Comparison of ENCODE assay signal across 9 mouse cellular contexts in genomic region chr9:107736185-107736485, GRCm38 (mm10). TPM values are rescaled to one million over a fixed set of nuclear protein-coding genes. Genes with fewer than 3 reads are reported as not detected.
A peak's percentile ranks its signal among the peaks of the same experiment; 100 is the strongest.
DNase-seq lines count a peak whose midpoint lies in the region; ATAC-seq lines count a peak whose summit lies in the region.
"Had no signal": no experiment of that assay in that cellular context is flagged by ENCODE, and none has a peak within 500 bp of the region (broad histone marks: within the 10 kb centered on the region; RNA-seq: fewer than 3 reads in every experiment).

No protein-coding gene starts in this region.

- H3K4me1 ChIP-seq in heart, embryonic 12.5 days (replicated peaks) = peaks cover 26% of the 10 kb centered on the region
- peaks cover 26% of the 10 kb centered on the region for H3K4me1 ChIP-seq in intestine, embryonic 14.5 days (replicated peaks; ENCODE audit: control insufficient read depth, insufficient read depth, low read length)
- peaks cover 34% of the 10 kb centered on the region for H3K4me1 ChIP-seq in midbrain, embryonic 14.5 days (ENCODE audit: control insufficient read depth, insufficient read depth, low read length)

- no peak for DNase-seq in heart, postnatal 25 days (ENCODE audit: low spot score)
- DNase-seq in embryo, embryonic 9.5 days (ENCODE audit: extremely low spot score) = peak; percentile 54
- DNase-seq in intestine, embryonic 14.5 days (ENCODE audit: low spot score) = no peak
- DNase-seq in midbrain, embryonic 14.5 days = peak; percentile 66
- no peak for DNase-seq in layer of hippocampus, adult 9-11 months
- DNase-seq in left cerebral cortex, postnatal 25 days (ENCODE audit: low spot score in 2 of 2) = no peak
- no peak for DNase-seq in gastrocnemius, postnatal 4 days (ENCODE audit: low spot score in 2 of 2)

- intact Hi-C loops in heart, postnatal 25 days (cut with DNase I) = loop anchor here (5.0 kb wide), 1 partner anchor 134 kb away; no protein-coding TSS in a partner anchor
- intact Hi-C loops in left cerebral cortex, postnatal 25 days (cut with DNase I) = loop anchor here (5.0 kb wide), 2 partner anchors 89 to 134 kb away; no protein-coding TSS in a partner anchor

- peaks cover 28% of the 10 kb centered on the region for H3K27me3 ChIP-seq in heart, embryonic 12.5 days (replicated peaks)
- peaks cover 5% of the 10 kb centered on the region; the same call in 1 of the 2 replicates for H3K27me3 ChIP-seq in intestine, embryonic 14.5 days (replicated peaks; ENCODE audit: control insufficient read depth, insufficient read depth, low read length)
- no peaks in the 10 kb centered on the region for H3K27me3 ChIP-seq in midbrain, embryonic 14.5 days (ENCODE audit: control insufficient read depth, insufficient read depth, low read length)

- H3K27ac ChIP-seq in heart, embryonic 12.5 days (ENCODE audit: poor library complexity, severe bottlenecking) = no peak overlapping the region
- H3K27ac ChIP-seq in intestine, embryonic 14.5 days (ENCODE audit: low read depth) = no peak overlapping the region
- H3K27ac ChIP-seq in midbrain, embryonic 14.5 days (replicated peaks; ENCODE audit: low read depth, low read length) = peak overlapping the region; percentile 92

- 3% methylated on average over 7 of the region's 7 CpGs for WGBS in heart, embryonic 12.5 days
- WGBS in intestine, embryonic 14.5 days = 3% methylated on average over 7 of the region's 7 CpGs
- WGBS in midbrain, embryonic 14.5 days = under 1% methylated on average over 7 of the region's 7 CpGs

- H3K4me3 ChIP-seq in heart, embryonic 12.5 days = no peak overlapping the region
- no peak overlapping the region for H3K4me3 ChIP-seq in intestine, embryonic 14.5 days (ENCODE audit: low read depth, low read length)
- H3K4me3 ChIP-seq in midbrain, embryonic 14.5 days (replicated peaks; ENCODE audit: low read depth, low read length) = peak overlapping the region; percentile 4; the same call in 1 of the 2 replicates

- H3K9ac ChIP-seq in heart, embryonic 12.5 days = no peak overlapping the region
- H3K9ac ChIP-seq in intestine, embryonic 14.5 days (ENCODE audit: low read length) = no peak overlapping the region
- H3K9ac ChIP-seq in midbrain, embryonic 14.5 days (replicated peaks; ENCODE audit: low read length) = peak overlapping the region; percentile 36; the same call in 1 of the 2 replicates

- H3K9me3 ChIP-seq in heart, embryonic 12.5 days (replicated peaks) = no peaks in the 10 kb centered on the region
- no peaks in the 10 kb centered on the region for H3K9me3 ChIP-seq in intestine, embryonic 14.5 days (ENCODE audit: control insufficient read depth, low read length)
- H3K9me3 ChIP-seq in midbrain, embryonic 14.5 days (ENCODE audit: control insufficient read depth, low read length) = no peaks in the 10 kb centered on the region

- ATAC-seq in heart, embryonic 12.5 days (ENCODE audit: insufficient number of reproducible peaks, low FRiP score) = no peak
- ATAC-seq in intestine, embryonic 14.5 days (replicated peaks; ENCODE audit: low FRiP score, low TSS enrichment, low read depth) = no peak
- ATAC-seq in midbrain, embryonic 14.5 days (ENCODE audit: low FRiP score, low TSS enrichment) = no peak

- H3K36me3 ChIP-seq in heart, embryonic 12.5 days = peaks cover 26% of the 10 kb centered on the region
- H3K36me3 ChIP-seq in intestine, embryonic 14.5 days (ENCODE audit: control insufficient read depth, insufficient read depth, low read length) = peaks cover 30% of the 10 kb centered on the region
- H3K36me3 ChIP-seq in midbrain, embryonic 14.5 days (ENCODE audit: control insufficient read depth, insufficient read depth, low read length) = peaks cover 30% of the 10 kb centered on the region

- H3K4me2 ChIP-seq in heart, embryonic 12.5 days = peak overlapping the region; percentile 36
- peak overlapping the region; percentile 34 for H3K4me2 ChIP-seq in intestine, embryonic 14.5 days (ENCODE audit: low read length)
- H3K4me2 ChIP-seq in midbrain, embryonic 14.5 days (ENCODE audit: low read length) = peak overlapping the region; percentile 47

RNA-seq across cellular contexts. Expression of gene Sema3f, which starts 25.9 kb away (rescaled TPM):
- polyA plus RNA-seq in heart, embryonic 12.5 days (2016; fragmentation: Nextera tagmentation; extraction: Ambion mirVana) = 8.1 and 8.4 TPM in 2 replicates
- total RNA-seq in heart, postnatal 25 days (2021) = 10 to 100 TPM; 15.1 to 15.8 TPM
- polyA plus RNA-seq in intestine, embryonic 14.5 days (2014; fragmentation: Nextera tagmentation; extraction: Ambion mirVana) = 16.2 and 16.3 TPM in 2 replicates
- 34.0 and 37.0 TPM in 2 replicates for polyA plus RNA-seq in midbrain, embryonic 14.5 days (2014; fragmentation: Nextera tagmentation; extraction: Ambion mirVana)
- 10 to 100 TPM; 16.6 to 17.8 TPM for total RNA-seq in left cerebral cortex, postnatal 25 days (2021)
- 10 to 100 TPM; 26.4 to 27.2 TPM for total RNA-seq in gastrocnemius, postnatal 4 days (2021)

RNA-seq across cellular contexts. Expression of gene Rbm5, which starts 34.7 kb away (rescaled TPM):
- 127 and 137 TPM in 2 replicates for polyA plus RNA-seq in heart, embryonic 12.5 days (2016; fragmentation: Nextera tagmentation; extraction: Ambion mirVana)
- total RNA-seq in heart, postnatal 25 days (2021) = 10 to 100 TPM; 48.0 to 62.7 TPM
- 156 and 174 TPM in 2 replicates for polyA plus RNA-seq in intestine, embryonic 14.5 days (2014; fragmentation: Nextera tagmentation; extraction: Ambion mirVana)
- 190 and 241 TPM in 2 replicates for polyA plus RNA-seq in midbrain, embryonic 14.5 days (2014; fragmentation: Nextera tagmentation; extraction: Ambion mirVana)
- total RNA-seq in left cerebral cortex, postnatal 25 days (2021) = 100 to 1,000 TPM; 122 to 155 TPM
- 100 to 1,000 TPM in 1 of 2 experiments, 10 to 100 TPM in 1; 73.6 to 101 TPM for total RNA-seq in gastrocnemius, postnatal 4 days (2021)

RNA-seq across cellular contexts. Expression of gene Gnat1, which starts 56.6 kb away (rescaled TPM):
- polyA plus RNA-seq in heart, embryonic 12.5 days (2016; fragmentation: Nextera tagmentation; extraction: Ambion mirVana) = 0.97 and 1.2 TPM in 2 replicates
- total RNA-seq in heart, postnatal 25 days (2021) = not detected
- polyA plus RNA-seq in intestine, embryonic 14.5 days (2014; fragmentation: Nextera tagmentation; extraction: Ambion mirVana) = 1.7 and 2.6 TPM in 2 replicates
- polyA plus RNA-seq in midbrain, embryonic 14.5 days (2014; fragmentation: Nextera tagmentation; extraction: Ambion mirVana) = 0.97 and 2.0 TPM in 2 replicates
- under 1 TPM; 0.18 to 0.21 TPM for total RNA-seq in left cerebral cortex, postnatal 25 days (2021)
- total RNA-seq in gastrocnemius, postnatal 4 days (2021) = not detected
- total RNA-seq: CH12.LX had no signal

Comparison
In these comparisons a context has a peak if more than half of its experiments do, and no peak if none do; other contexts are left out.
1. DNase-seq: peak in embryo, embryonic 9.5 days (single experiment) and midbrain, embryonic 14.5 days (single experiment); none in heart, postnatal 25 days (single experiment), intestine, embryonic 14.5 days (single experiment), layer of hippocampus, adult 9-11 months (single experiment), left cerebral cortex, postnatal 25 days (0 of 2) and gastrocnemius, postnatal 4 days (0 of 2).
2. Peak in every context shown above with its lines, with median percentiles within 50 percentile points of each other: H3K4me2 ChIP-seq.